Mouse (Mus musculus) forebrain, embryonic 13.5 days (tissue): ENCODE results near the gene Olfr547. TPM values are rescaled to one million over a fixed set of nuclear protein-coding genes. Genes with fewer than 3 reads are reported as not detected.

Experiments used
- ATAC-seq: fragments of 200-750 bp; cut with Nextera tagmentation; 2 replicates; pipeline ENCODE4 v1.8.0; 2017
- H3K27ac ChIP-seq: fragments of 300-500 bp; sonication (generic); 2 replicates; pipeline ENCODE4 v1.5.1; 2015; ENCODE audit warnings: inconsistent platforms, mild to moderate bottlenecking, moderate library complexity
- H3K27me3 ChIP-seq: fragments of 300-500 bp; sonication (generic); 2 replicates; pipeline ENCODE4 v1.6.1; 2015; ENCODE audit warnings: mild to moderate bottlenecking, inconsistent platforms
- H3K36me3 ChIP-seq: fragments of 300-500 bp; sonication (generic); 2 replicates; pipeline ENCODE4 v1.6.1; 2015; ENCODE audit warnings: mild to moderate bottlenecking, inconsistent platforms; ENCODE audit not compliant: poor library complexity, severe bottlenecking
- H3K4me1 ChIP-seq: fragments of 300-500 bp; sonication (generic); 2 replicates; pipeline ENCODE4 v1.6.1; 2015; ENCODE audit warnings: inconsistent platforms
- H3K4me2 ChIP-seq: fragments of 300-500 bp; sonication (generic); 2 replicates; pipeline ENCODE4 v1.6.1; 2015; ENCODE audit warnings: inconsistent platforms, mild to moderate bottlenecking, moderate library complexity
- H3K4me3 ChIP-seq: fragments of 300-500 bp; sonication (generic); 2 replicates; pipeline ENCODE4 v1.5.1; 2015; ENCODE audit warnings: mild to moderate bottlenecking, inconsistent platforms
- H3K9ac ChIP-seq: fragments of 300-500 bp; sonication (generic); 2 replicates; pipeline ENCODE4 v1.6.1; 2015; ENCODE audit warnings: mild to moderate bottlenecking, inconsistent platforms
- H3K9me3 ChIP-seq: fragments of 300-500 bp; sonication (generic); replicated peaks from 2 replicates; pipeline ENCODE4 v1.6.1; 2016; ENCODE audit warnings: inconsistent platforms
- WGBS: fragments of 180-500 bp; shearing (Covaris S2); methylation state at CpG from one replicate; pipeline ENCODE4 v1.1.7; 2015; 5-methylcytosine and 5-hydroxymethylcytosine counted together
- polyA plus RNA-seq: library from polyadenylated mRNA; unstranded; fragments of >200 nt; fragmentation: Nextera tagmentation; extraction: Ambion mirVana; gene quantifications from 2 replicates; pipeline ENCODE4 v1.2.1, GENCODE M21; 2015

The Olfr547 gene
- polyA plus RNA-seq, 1 experiment from 2014 or later, result not detected

DNA sequence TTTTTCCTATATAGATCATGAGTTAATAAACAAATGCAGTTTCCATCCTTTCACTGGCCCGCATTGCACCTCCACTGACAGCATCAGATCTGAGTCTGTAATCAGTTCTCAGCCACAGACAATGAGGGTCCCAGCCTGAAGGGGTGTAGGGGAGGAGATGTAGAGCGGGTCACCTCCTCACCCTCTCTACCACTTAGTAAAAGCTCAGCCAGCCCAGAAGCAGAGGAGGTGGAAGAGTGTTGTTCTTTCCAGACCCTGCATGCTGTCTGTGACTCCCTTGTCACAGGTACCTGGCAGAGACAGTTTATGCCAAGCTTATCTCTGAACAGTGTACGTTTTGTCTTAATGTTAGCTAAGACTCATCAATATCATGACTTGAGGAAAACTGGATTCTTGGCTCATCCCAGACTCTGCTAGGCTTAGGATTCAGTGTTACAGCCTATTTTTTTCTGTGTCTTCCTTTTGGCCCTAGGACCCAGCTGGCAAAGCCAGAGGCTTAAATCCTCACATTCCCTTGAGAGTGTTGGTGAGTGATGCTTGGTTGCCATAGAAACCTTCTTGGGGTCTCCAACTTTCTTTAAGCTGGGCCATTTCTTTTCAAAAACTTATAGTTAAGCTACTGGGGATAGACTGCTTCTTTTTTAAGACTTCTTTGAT is 38.8 kb downstream of the Olfr547 start:
- no peak overlapping the region for H3K27ac ChIP-seq
- no peaks in the 10 kb centered on the region for H3K9me3 ChIP-seq
- no peaks in the 10 kb centered on the region for H3K27me3 ChIP-seq
- no peak overlapping the region for H3K4me2 ChIP-seq
- 0 out of 2 replicates have a peak, but pooled peaks cover 5% of the 10 kb centered on the region for H3K4me1 ChIP-seq
- 71% methylated on average over 3 of the region's 3 CpGs for WGBS
- no peak overlapping the region for H3K4me3 ChIP-seq
- no peaks in the 10 kb centered on the region for H3K36me3 ChIP-seq
- ATAC-seq, result no peak
- H3K9ac ChIP-seq, result no peak overlapping the region

GRCm38 (mm10) chr7:102575998-102576397 is 41.4 kb downstream of the Olfr547 start:
- Histone ChIP-seq H3K9ac (no peak overlapping the region), H3K4me1 (0 out of 2 replicates have a peak, but pooled peaks cover 5% of the 10 kb centered on the region), H3K36me3 (no peaks in the 10 kb centered on the region), H3K4me2 (no peak overlapping the region), H3K27me3 (no peaks in the 10 kb centered on the region), H3K27ac (no peak overlapping the region), H3K4me3 (no peak overlapping the region), H3K9me3 (no peaks in the 10 kb centered on the region)
- WGBS, result 62% methylated on average over 6 of the region's 6 CpGs
- no peak for ATAC-seq

Other genes with a start within 250 kb of the Olfr547 start
- 151 and 171 TPM in 2 replicates for gene Rrm1, start 93.1 kb upstream of the Olfr547 start, polyA plus RNA-seq
- 0.82 and 0.89 TPM in 2 replicates for gene Olfr543, start 53.1 kb upstream of the Olfr547 start, polyA plus RNA-seq
- gene Olfr544, start 46.4 kb upstream of the Olfr547 start, polyA plus RNA-seq, result 0.16 and 0.30 TPM in 2 replicates
- gene Olfr545, start 35.2 kb upstream of the Olfr547 start, polyA plus RNA-seq, result 0.21 and 0.30 TPM in 2 replicates
- gene Olfr548-ps1, start 6.1 kb downstream of the Olfr547 start, polyA plus RNA-seq, result not detected in 2 replicates
- gene Olfr549, start 15.1 kb downstream of the Olfr547 start, polyA plus RNA-seq, result not detected in 2 replicates
- gene Trim21, start 30.7 kb downstream of the Olfr547 start, polyA plus RNA-seq, result 0.09 TPM in 1 of 2 replicates, not detected in the other
- not detected in 2 replicates for gene Olfr550, start 36.7 kb downstream of the Olfr547 start, polyA plus RNA-seq
- not detected in 2 replicates for gene Olfr551, start 57.1 kb downstream of the Olfr547 start, polyA plus RNA-seq
- gene Olfr552, start 63.0 kb downstream of the Olfr547 start, polyA plus RNA-seq, result not detected in 2 replicates
- not detected in 2 replicates for gene Olfr553, start 83.5 kb downstream of the Olfr547 start, polyA plus RNA-seq
- not detected in 2 replicates for gene Olfr554, start 103.7 kb downstream of the Olfr547 start, polyA plus RNA-seq
- gene Olfr555, start 124.1 kb downstream of the Olfr547 start, polyA plus RNA-seq, result not detected in 2 replicates
- not detected in 2 replicates for gene Olfr556, start 130.2 kb downstream of the Olfr547 start, polyA plus RNA-seq
- gene Trim68, start 152.6 kb downstream of the Olfr547 start, polyA plus RNA-seq, result 5.2 and 6.5 TPM in 2 replicates
- gene Olfr557, start 161.2 kb downstream of the Olfr547 start, polyA plus RNA-seq, result not detected in 2 replicates
- gene Olfr558, start 167.5 kb downstream of the Olfr547 start, polyA plus RNA-seq, result not detected in 2 replicates
- not detected in 2 replicates for gene Olfr33, start 184.3 kb downstream of the Olfr547 start, polyA plus RNA-seq
- not detected in 2 replicates for gene Olfr559, start 192.7 kb downstream of the Olfr547 start, polyA plus RNA-seq
- not detected in 2 replicates for gene Olfr560, start 224.6 kb downstream of the Olfr547 start, polyA plus RNA-seq
- not detected in 2 replicates for gene Olfr78, start 224.7 kb downstream of the Olfr547 start, polyA plus RNA-seq
- not detected in 2 replicates for gene Olfr561, start 236.5 kb downstream of the Olfr547 start, polyA plus RNA-seq